Mouse (Mus musculus) c-Kit-negative CD71-positive TER-119-positive erythroid progenitor cells, embryonic 14.5 days (primary cell): Measurements from ENCODE around the gene Gm20708.

Source experiments
- DNase-seq: peaks from one replicate; pipeline ENCODE4 v3.0.0-alpha.2; 2013; ENCODE audit warnings: low read depth, low spot score

The Gm20708 gene

GRCm38 (mm10) chr11:117863174-117863856 is 53.8 kb downstream of the Gm20708 start:
- DNase-seq: no peak

GRCm38 (mm10) chr11:117864805-117865204 is 55.3 kb downstream of the Gm20708 start:
- DNase-seq: no peak

- DNase-seq: no peak
These were observed 56.5 kb downstream of the Gm20708 start for GRCm38 (mm10) chr11:117865988-117866387.

GRCm38 (mm10) chr11:117870688-117871365 is 61.4 kb downstream of the Gm20708 start:
- DNase-seq: peak; percentile 60

- DNase-seq: no peak
These were observed 61.9 kb downstream of the Gm20708 start for GRCm38 (mm10) chr11:117871376-117871775.

GRCm38 (mm10) chr11:117871911-117872584 is 62.6 kb downstream of the Gm20708 start:
- DNase-seq: no peak

- no peak for DNase-seq
These were observed 63.6 kb downstream of the Gm20708 start, which contains the start of gene Tha1 for GRCm38 (mm10) chr11:117872861-117873608. Gene Tha1, minus strand, starts transcription at chr11:117873481.

- no peak for DNase-seq
These were observed 65.0 kb downstream of the Gm20708 start for GRCm38 (mm10) chr11:117874419-117874818.

- DNase-seq: no peak
These were observed 66.2 kb downstream of the Gm20708 start for GRCm38 (mm10) chr11:117875681-117876080.

GRCm38 (mm10) chr11:117877917-117878745 is 68.7 kb downstream of the Gm20708 start:
- no peak for DNase-seq

- no peak for DNase-seq
These were observed 69.4 kb downstream of the Gm20708 start for GRCm38 (mm10) chr11:117878892-117879291.

GRCm38 (mm10) chr11:117879676-117880075 is 70.2 kb downstream of the Gm20708 start:
- DNase-seq: no peak

- no peak for DNase-seq
These were observed 71.0 kb downstream of the Gm20708 start for GRCm38 (mm10) chr11:117880336-117880976.

GRCm38 (mm10) chr11:117880977-117881358 is 71.5 kb downstream of the Gm20708 start:
- no peak for DNase-seq

- DNase-seq: no peak
These were observed 72.3 kb downstream of the Gm20708 start for GRCm38 (mm10) chr11:117881787-117882186.

GRCm38 (mm10) chr11:117882208-117882607 is 72.7 kb downstream of the Gm20708 start:
- DNase-seq: no peak

GRCm38 (mm10) chr11:117886000-117886399 is 76.5 kb downstream of the Gm20708 start:
- no peak for DNase-seq

GRCm38 (mm10) chr11:117888168-117888852 is 78.8 kb downstream of the Gm20708 start:
- DNase-seq: no peak

GRCm38 (mm10) chr11:117888853-117889822 is 79.7 kb downstream of the Gm20708 start:
- no peak for DNase-seq
